Mouse (Mus musculus) neutrophil, adult 5-6 weeks (primary cell): Measurements from ENCODE around the gene Rhox3a2. TPM values are rescaled to one million over a fixed set of nuclear protein-coding genes. Genes with fewer than 3 reads are reported as not detected.
"Not testable (repeated sequence)": the region's sequence is repeated elsewhere in the genome, so short reads cannot be mapped to it uniquely, and the experiment has no call there.

Experiments
- ATAC-seq: fragments of 151-379, 151-347 bp; 2 replicates; pipeline ENCODE4 v1.8.0; 2017; ENCODE audit warnings: mild to moderate bottlenecking, moderate TSS enrichment; ENCODE audit not compliant: insufficient number of reproducible peaks, poor library complexity, low FRiP score, severe bottlenecking; ENCODE audit errors: extremely low read depth
- total RNA-seq: library from RNA; stranded (forward); fragments of 200-1000 nt; gene quantifications from 2 replicates; pipeline ENCODE4 v1.2.3, GENCODE M21; 2017

Rhox3a2 gene
- total RNA-seq = not detected in 2 replicates

GRCm38 (mm10) chrX:37379728-37380127, at the start of gene Rhox3a2:
TSS of gene Rhox3a2 (plus strand) at chrX:37380028.
- ATAC-seq = not testable (repeated sequence)

DNA sequence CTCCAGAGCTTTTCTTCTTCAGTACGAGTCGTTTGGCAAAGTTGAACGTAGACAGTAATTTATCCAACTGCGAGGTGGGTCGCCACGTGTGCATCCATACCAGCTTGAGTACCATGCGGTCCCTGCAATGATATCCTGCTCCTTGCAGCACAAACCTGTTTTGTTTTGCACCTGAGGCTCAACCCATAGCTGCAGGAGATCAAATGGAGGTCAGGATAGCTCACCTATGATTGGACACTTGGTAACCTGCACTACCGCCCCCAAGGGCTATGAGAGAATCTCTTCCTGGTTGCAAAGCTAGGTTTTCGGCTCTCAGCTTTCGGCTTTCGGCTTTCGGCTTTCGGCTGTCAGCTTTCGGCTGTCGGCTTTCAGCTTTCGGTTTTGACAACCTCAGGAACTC, 10.7 kb downstream of the Rhox3a2 start, which contains the start of gene Rhox4a2:
Gene Rhox4a2, plus strand, starts transcription at position 301 of the 400 bp plus-strand sequence.
- not testable (repeated sequence) for ATAC-seq

DNA sequence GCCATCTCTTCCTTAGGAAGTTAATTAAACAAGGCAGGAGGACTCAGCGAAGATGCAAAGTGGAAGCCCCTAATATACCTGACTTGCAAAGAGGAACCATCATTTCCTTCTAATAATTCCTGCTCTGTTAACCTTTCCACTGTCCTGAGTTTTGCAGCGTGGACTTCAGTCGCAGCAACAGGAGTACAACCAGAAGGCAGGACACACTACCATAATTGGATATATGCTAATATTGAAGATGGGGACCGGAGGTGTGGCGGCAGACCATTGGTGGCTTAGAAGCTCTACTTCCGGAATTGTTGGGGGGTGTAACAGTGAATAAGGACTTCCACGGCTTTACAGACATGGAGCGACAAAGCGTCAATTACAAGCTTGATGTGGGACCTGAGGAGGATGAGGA, 31.9 kb downstream of the Rhox3a2 start, which contains the start of gene Rhox2b:
Gene Rhox2b, plus strand, starts transcription at position 301 of the 400 bp plus-strand sequence.
- not testable (repeated sequence) for ATAC-seq

- ATAC-seq = not testable (repeated sequence)
Observed at GRCm38 (mm10) chrX:37432194-37432593, 52.4 kb downstream of the Rhox3a2 start, which contains the start of gene Rhox4b. TSS of gene Rhox4b (plus strand) at chrX:37432494.

Other genes starting within 250 kb of the Rhox3a2 start
- gene Akap14, start 211.2 kb upstream of the Rhox3a2 start, total RNA-seq = not detected in 2 replicates
- 42.2 and 70.6 TPM in 2 replicates for gene Ndufa1, start 188.9 kb upstream of the Rhox3a2 start, total RNA-seq
- 3.3 and 4.4 TPM in 2 replicates for gene Rnf113a1, start 188.8 kb upstream of the Rhox3a2 start, total RNA-seq
- gene Gm9, start 169.0 kb upstream of the Rhox3a2 start, total RNA-seq = not detected in 2 replicates
- gene Rhox1, start 157.8 kb upstream of the Rhox3a2 start, total RNA-seq = not detected in 2 replicates
- gene Rhox2a, start 135.1 kb upstream of the Rhox3a2 start, total RNA-seq = not detected in 2 replicates
- gene Rhox3a, start 130.1 kb upstream of the Rhox3a2 start, total RNA-seq = not detected in 2 replicates
- gene Rhox4a, start 114.7 kb upstream of the Rhox3a2 start, total RNA-seq = not detected in 2 replicates
- gene Rhox4a2, start 10.8 kb downstream of the Rhox3a2 start, total RNA-seq = not detected in 2 replicates
- not detected in 2 replicates for gene Rhox2b, start 32.0 kb downstream of the Rhox3a2 start, total RNA-seq
- not detected in 2 replicates for gene Rhox4b, start 52.5 kb downstream of the Rhox3a2 start, total RNA-seq
- not detected in 2 replicates for gene Rhox2c, start 73.7 kb downstream of the Rhox3a2 start, total RNA-seq
- not detected in 2 replicates for gene Rhox3c, start 78.6 kb downstream of the Rhox3a2 start, total RNA-seq
- not detected in 2 replicates for gene Rhox4c, start 100.3 kb downstream of the Rhox3a2 start, total RNA-seq
- not detected in 2 replicates for gene Rhox2d, start 113.4 kb downstream of the Rhox3a2 start, total RNA-seq
- gene Rhox4d, start 134.3 kb downstream of the Rhox3a2 start, total RNA-seq = not detected in 2 replicates
- gene Rhox2e, start 150.4 kb downstream of the Rhox3a2 start, total RNA-seq = not detected in 2 replicates
- gene Rhox3e, start 162.0 kb downstream of the Rhox3a2 start, total RNA-seq = not detected in 2 replicates
- not detected in 2 replicates for gene Rhox4e, start 177.4 kb downstream of the Rhox3a2 start, total RNA-seq
- gene Rhox2f, start 191.4 kb downstream of the Rhox3a2 start, total RNA-seq = not detected in 2 replicates
- gene Rhox3f, start 201.0 kb downstream of the Rhox3a2 start, total RNA-seq = not detected in 2 replicates
- not detected in 2 replicates for gene Rhox4f, start 227.7 kb downstream of the Rhox3a2 start, total RNA-seq
- gene Rhox3g, start 248.6 kb downstream of the Rhox3a2 start, total RNA-seq = not detected in 2 replicates